Mouse (Mus musculus) liver, postnatal 0 days (tissue): ENCODE measurements around the gene Ccdc186.

Source experiments
- CTCF ChIP-seq: sonication (generic); IDR thresholded peaks from 2 replicates; pipeline ENCODE4 v1.5.1; 2016; ENCODE audit warnings: antibody characterized with exemption, low read depth
- EP300 ChIP-seq: IDR thresholded peaks from 2 replicates; pipeline ENCODE4 v1.6.1; 2016; ENCODE audit warnings: antibody characterized with exemption, low read depth, mild to moderate bottlenecking

DNA sequence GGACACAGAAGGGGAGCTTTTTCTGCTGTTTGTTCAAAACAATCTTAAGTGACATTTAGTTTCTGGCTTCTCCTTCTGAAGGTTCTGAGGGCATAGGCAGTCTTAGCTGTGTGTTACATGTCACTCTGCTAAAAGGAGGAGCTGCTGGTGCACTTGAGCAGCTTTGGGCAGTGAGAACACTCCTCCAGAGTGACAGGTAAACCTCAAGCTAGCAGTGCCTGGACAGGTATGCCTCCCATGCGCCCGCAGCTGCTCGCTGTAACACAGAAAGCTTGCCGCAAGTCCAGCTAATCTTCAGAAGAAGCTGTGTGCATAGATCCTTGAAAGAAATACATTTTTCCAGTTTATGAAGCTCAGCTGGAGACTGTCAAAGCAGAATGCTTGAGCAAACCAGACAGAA, 8.2 kb upstream of the Ccdc186 start:
- TF ChIP-seq CTCF (no peak), EP300 (no peak)
